Mouse (Mus musculus): ENCODE measurements around the gene Ankrd52. TPM values are rescaled to one million over a fixed set of nuclear protein-coding genes. Genes with fewer than 3 reads are reported as not detected.
A peak's percentile ranks its signal among the peaks of the same experiment; 100 is the strongest.

Ankrd52 gene
- polyA plus RNA-seq, 1 experiment from 2014 or later = 6.2 TPM

DNA sequence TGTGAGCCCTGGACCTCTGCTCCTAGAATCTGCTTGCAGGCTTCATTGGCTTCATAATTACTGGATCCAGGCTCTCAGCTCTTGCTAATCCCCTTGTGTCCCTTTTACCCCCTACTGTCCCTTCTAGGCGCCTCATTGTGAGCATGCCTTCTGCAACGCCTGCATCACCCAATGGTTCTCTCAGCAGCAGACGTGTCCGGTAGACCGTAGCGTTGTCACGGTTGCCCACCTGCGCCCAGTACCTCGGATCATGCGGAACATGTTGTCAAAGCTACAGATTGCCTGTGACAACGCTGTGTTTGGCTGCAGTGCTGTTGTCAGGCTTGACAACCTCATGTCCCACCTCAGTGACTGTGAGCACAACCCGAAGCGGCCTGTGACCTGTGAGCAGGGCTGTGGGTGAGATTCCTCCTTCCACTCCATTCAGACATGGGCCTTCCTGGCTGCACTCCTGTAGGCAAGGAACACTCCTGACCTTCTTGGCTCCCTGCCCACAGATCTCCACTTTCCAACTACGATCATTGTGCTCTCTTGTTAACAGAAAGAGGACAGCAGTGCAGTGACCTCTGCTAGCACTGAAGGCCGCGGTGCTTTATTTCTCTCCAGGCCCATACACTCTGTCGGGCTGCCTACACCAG is 58.4 kb downstream of the Ankrd52 start:
- H3K4me3 ChIP-seq (replicated peaks; ENCODE audit: low read depth, low read length) = no peak overlapping the region
- H3K9me3 ChIP-seq (replicated peaks; ENCODE audit: low read length) = no peaks in the 10 kb centered on the region
- ATAC-seq (replicated peaks; ENCODE audit: low FRiP score, low read depth) (peak; percentile 86), DNase-seq (ENCODE audit: low spot score) (peak; percentile 85)
- H3K9ac ChIP-seq (ENCODE audit: low read depth, low read length) = no peak overlapping the region
- H3K4me1 ChIP-seq (replicated peaks; ENCODE audit: insufficient read depth, low read length) = no peaks in the 10 kb centered on the region
- no peak for TF ChIP-seq CTCF (IDR thresholded peaks at IDR 0.05; ENCODE audit: low read depth)
- no peaks in the 10 kb centered on the region for H3K27me3 ChIP-seq (ENCODE audit: insufficient read depth, low read length)
- no peak overlapping the region for H3K4me2 ChIP-seq (ENCODE audit: low read length)
- H3K27ac ChIP-seq = peak overlapping the region; percentile 75
- H3K36me3 ChIP-seq (ENCODE audit: insufficient read depth, low read length) = peaks cover 33% of the 10 kb centered on the region
- WGBS = 37% methylated on average over 17 of the region's 17 CpGs

DNA sequence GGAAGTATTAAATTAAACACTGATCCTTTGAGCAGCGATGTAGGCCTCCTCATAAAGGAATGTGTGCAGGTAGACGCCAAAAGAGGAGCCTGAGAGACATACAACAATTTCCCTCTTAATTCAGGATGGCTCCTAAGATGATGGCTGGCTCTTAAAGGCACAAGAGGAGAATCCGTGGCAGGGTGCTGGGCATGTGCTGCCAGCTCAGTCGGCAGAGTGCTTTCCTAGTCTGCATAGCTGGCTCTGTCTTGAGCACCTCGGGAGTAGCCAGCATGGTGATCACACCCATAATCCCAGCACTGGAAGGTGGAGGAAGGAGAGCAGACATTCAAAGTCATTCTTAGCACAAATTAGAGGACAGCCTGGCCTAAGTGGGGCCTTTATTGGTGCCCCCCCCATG is 59.0 kb downstream of the Ankrd52 start:
- DNase-seq (ENCODE audit: low spot score) (no peak), ATAC-seq (replicated peaks; ENCODE audit: low FRiP score, low read depth) (no peak)
- no peaks in the 10 kb centered on the region for H3K9me3 ChIP-seq (replicated peaks; ENCODE audit: low read length)
- peaks cover 35% of the 10 kb centered on the region for H3K36me3 ChIP-seq (ENCODE audit: insufficient read depth, low read length)
- H3K9ac ChIP-seq (ENCODE audit: low read depth, low read length) = no peak overlapping the region
- no peaks in the 10 kb centered on the region for H3K4me1 ChIP-seq (replicated peaks; ENCODE audit: insufficient read depth, low read length)
- WGBS = 55% methylated on average over 5 of the region's 5 CpGs
- H3K27ac ChIP-seq = peak overlapping the region; percentile 75
- TF ChIP-seq CTCF (IDR thresholded peaks at IDR 0.05; ENCODE audit: low read depth) = no peak
- H3K4me2 ChIP-seq (ENCODE audit: low read length) = no peak overlapping the region
- H3K4me3 ChIP-seq (replicated peaks; ENCODE audit: low read depth, low read length) = no peak overlapping the region
- no peaks in the 10 kb centered on the region for H3K27me3 ChIP-seq (ENCODE audit: insufficient read depth, low read length)

DNA sequence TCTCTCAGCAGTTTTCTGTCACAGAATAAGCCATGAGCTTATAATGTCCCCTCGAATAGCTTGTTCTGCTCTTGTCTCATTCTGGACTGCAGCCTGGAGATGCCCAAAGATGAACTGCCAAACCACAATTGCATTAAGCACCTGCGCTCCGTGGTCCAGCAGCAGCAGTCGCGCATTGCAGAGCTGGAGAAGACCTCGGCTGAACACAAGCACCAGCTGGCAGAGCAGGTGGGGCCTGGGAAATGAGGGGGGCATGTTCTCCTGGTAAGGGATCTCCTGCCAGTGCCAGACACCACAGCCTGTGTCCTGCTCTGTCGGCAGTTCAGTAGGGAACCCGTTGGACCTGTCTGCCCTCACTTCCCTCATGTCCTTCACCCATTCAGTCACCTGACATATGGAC is 59.5 kb downstream of the Ankrd52 start:
- Histone ChIP-seq H3K27me3 (ENCODE audit: insufficient read depth, low read length) (no peaks in the 10 kb centered on the region), H3K9me3 (replicated peaks; ENCODE audit: low read length) (no peaks in the 10 kb centered on the region), H3K4me1 (replicated peaks; ENCODE audit: insufficient read depth, low read length) (no peaks in the 10 kb centered on the region), H3K4me2 (ENCODE audit: low read length) (no peak overlapping the region), H3K9ac (ENCODE audit: low read depth, low read length) (no peak overlapping the region), H3K36me3 (ENCODE audit: insufficient read depth, low read length) (peaks cover 39% of the 10 kb centered on the region), H3K4me3 (replicated peaks; ENCODE audit: low read depth, low read length) (no peak overlapping the region), H3K27ac (0 out of 2 replicates have a peak overlapping the region, but pooled peaks have one; percentile 75)
- 61% methylated on average over 8 of the region's 8 CpGs for WGBS
- ATAC-seq (replicated peaks; ENCODE audit: low FRiP score, low read depth) = no peak
- DNase-seq (ENCODE audit: low spot score) = no peak
- TF ChIP-seq CTCF (IDR thresholded peaks at IDR 0.05; ENCODE audit: low read depth) = no peak

GRCm38 (mm10) chr10:128438675-128439279 is 61.9 kb downstream of the Ankrd52 start:
- ATAC-seq (replicated peaks; ENCODE audit: low FRiP score, low read depth) (no peak), DNase-seq (ENCODE audit: low spot score) (peak; percentile 65)
- Histone ChIP-seq H3K9me3 (replicated peaks; ENCODE audit: low read length) (no peaks in the 10 kb centered on the region), H3K27ac (peak overlapping the region; percentile 78), H3K4me3 (replicated peaks; ENCODE audit: low read depth, low read length) (no peak overlapping the region), H3K4me1 (replicated peaks; ENCODE audit: insufficient read depth, low read length) (no peaks in the 10 kb centered on the region), H3K27me3 (ENCODE audit: insufficient read depth, low read length) (no peaks in the 10 kb centered on the region), H3K9ac (ENCODE audit: low read depth, low read length) (no peak overlapping the region), H3K36me3 (ENCODE audit: insufficient read depth, low read length) (peaks cover 39% of the 10 kb centered on the region), H3K4me2 (ENCODE audit: low read length) (no peak overlapping the region)
- no peak for TF ChIP-seq CTCF (IDR thresholded peaks at IDR 0.05; ENCODE audit: low read depth)
- 29% methylated on average over 10 of the region's 10 CpGs for WGBS

DNA sequence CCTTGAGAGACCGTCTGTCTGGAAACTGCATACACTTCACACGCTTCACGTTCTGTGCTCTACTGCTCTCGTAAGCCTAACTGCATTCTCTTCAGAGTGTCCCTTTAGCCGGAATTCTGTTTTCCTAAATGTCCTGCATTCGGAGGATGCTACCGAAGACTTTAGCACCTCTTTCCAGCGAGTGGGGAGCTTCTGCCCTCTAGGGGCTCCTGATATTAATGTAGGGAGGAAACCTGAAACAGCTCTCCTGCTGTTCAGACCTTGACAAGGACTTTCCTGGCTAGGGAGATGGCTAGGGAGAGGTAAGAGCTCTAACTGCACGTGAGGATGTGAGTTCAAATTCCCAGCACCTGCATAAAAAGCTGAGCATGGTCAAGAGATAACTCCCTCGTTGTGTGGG is 63.5 kb downstream of the Ankrd52 start:
- H3K9ac ChIP-seq (ENCODE audit: low read depth, low read length) = no peak overlapping the region
- H3K27ac ChIP-seq = 0 out of 2 replicates have a peak overlapping the region, but pooled peaks have one; percentile 78
- ATAC-seq (replicated peaks; ENCODE audit: low FRiP score, low read depth) (no peak), DNase-seq (ENCODE audit: low spot score) (peak; percentile 91)
- no peaks in the 10 kb centered on the region for H3K9me3 ChIP-seq (replicated peaks; ENCODE audit: low read length)
- no peak overlapping the region for H3K4me2 ChIP-seq (ENCODE audit: low read length)
- no peaks in the 10 kb centered on the region for H3K27me3 ChIP-seq (ENCODE audit: insufficient read depth, low read length)
- H3K36me3 ChIP-seq (ENCODE audit: insufficient read depth, low read length) = peaks cover 35% of the 10 kb centered on the region
- TF ChIP-seq CTCF (IDR thresholded peaks at IDR 0.05; ENCODE audit: low read depth) = peak; percentile 76
- no peaks in the 10 kb centered on the region for H3K4me1 ChIP-seq (replicated peaks; ENCODE audit: insufficient read depth, low read length)
- H3K4me3 ChIP-seq (replicated peaks; ENCODE audit: low read depth, low read length) = no peak overlapping the region
- 29% methylated on average over 10 of the region's 10 CpGs for WGBS

GRCm38 (mm10) chr10:128441324-128442119 is 64.6 kb downstream of the Ankrd52 start:
- Histone ChIP-seq H3K9me3 (replicated peaks; ENCODE audit: low read length) (no peaks in the 10 kb centered on the region), H3K4me3 (replicated peaks; ENCODE audit: low read depth, low read length) (no peak overlapping the region), H3K4me2 (ENCODE audit: low read length) (no peak overlapping the region), H3K36me3 (ENCODE audit: insufficient read depth, low read length) (peaks cover 26% of the 10 kb centered on the region), H3K27me3 (ENCODE audit: insufficient read depth, low read length) (no peaks in the 10 kb centered on the region), H3K27ac (no peak overlapping the region), H3K4me1 (replicated peaks; ENCODE audit: insufficient read depth, low read length) (no peaks in the 10 kb centered on the region), H3K9ac (ENCODE audit: low read depth, low read length) (no peak overlapping the region)
- no peak for TF ChIP-seq CTCF (IDR thresholded peaks at IDR 0.05; ENCODE audit: low read depth)
- ATAC-seq (replicated peaks; ENCODE audit: low FRiP score, low read depth) (no peak), DNase-seq (ENCODE audit: low spot score) (no peak)
- WGBS = 86% methylated on average over 10 of the region's 10 CpGs

All from kidney, postnatal 0 days (tissue).